Mouse (Mus musculus) embryonic fibroblast, embryonic 13.5 days (primary cell): ENCODE data around the gene Olfr658.

Experiments used
- CTCF ChIP-seq: IDR thresholded peaks from 2 replicates; pipeline ENCODE4 v1.5.1; 2011; ENCODE audit warnings: mild to moderate bottlenecking, control low read depth, low read length, moderate library complexity, borderline replicate concordance; ENCODE audit not compliant: insufficient read depth
- POLR2A ChIP-seq: IDR thresholded peaks from 2 replicates; pipeline ENCODE4 v1.6.1; 2011; ENCODE audit warnings: low read depth, mild to moderate bottlenecking, control low read depth, low read length, moderate library complexity

GRCm38 (mm10) chr7:104624494-104624893, 22.6 kb downstream of the Olfr658 start, which contains the start of gene Olfr657:
- TF ChIP-seq CTCF (no peak), POLR2A (no peak)
